Mouse (Mus musculus): ENCODE data around the gene Sptb.

DNA sequence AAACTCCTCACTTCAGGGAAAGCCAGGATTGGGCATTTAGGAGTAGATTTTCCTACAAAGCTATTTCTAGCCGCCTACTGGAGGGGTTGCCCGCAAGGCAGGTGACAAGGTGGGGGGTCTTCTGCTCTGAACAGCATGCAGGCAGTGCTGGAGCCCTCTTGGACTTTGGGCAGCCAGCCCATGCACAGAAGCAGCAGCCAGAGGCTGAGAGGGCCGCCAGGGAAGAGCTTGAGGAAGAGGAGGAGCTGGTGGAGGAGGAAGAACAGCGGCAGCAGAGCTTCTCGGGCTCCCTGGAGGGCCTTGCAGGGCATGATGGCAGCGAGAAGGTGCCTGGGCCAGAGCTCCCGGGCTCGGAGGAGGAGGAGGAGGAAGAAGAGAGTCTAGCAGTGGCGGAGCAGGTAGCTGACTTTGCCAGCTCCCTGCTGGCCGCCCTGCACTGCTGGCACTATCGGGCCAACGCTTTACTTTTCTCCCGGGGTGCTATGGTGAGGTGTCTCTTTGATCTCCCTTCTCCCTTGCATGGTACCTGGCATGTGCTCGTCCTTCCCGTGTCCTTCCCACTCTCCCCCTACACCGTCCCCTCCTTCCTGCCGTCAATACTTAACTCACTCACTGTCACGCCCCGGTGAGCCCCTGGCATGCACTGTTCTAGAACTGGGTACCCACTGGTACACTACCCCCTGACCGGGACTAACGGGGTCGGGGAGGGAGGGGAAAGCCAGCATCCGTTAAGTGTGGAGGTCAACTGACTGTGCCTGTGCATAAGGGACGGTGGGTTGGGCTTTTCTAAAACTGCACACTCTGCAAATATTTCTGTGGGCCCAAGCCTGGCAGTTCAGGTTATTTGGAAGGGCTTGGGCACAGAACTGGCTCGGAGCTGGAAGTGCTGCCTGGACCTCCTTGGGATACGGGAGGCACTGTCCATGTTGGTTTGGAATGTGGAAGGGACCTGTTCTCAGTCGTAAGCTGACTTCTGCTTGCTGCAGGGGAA lies 137.8 kb downstream of the Sptb start:
- TF ChIP-seq POLR2A (IDR thresholded peaks at IDR 0.05; ENCODE audit: borderline replicate concordance, low read depth, low read length) (no peak), CTCF (IDR thresholded peaks at IDR 0.05; ENCODE audit: low read depth, low read length) (no peak)
